Mouse (Mus musculus): Measurements from ENCODE around the gene Mlst8.

DNA sequence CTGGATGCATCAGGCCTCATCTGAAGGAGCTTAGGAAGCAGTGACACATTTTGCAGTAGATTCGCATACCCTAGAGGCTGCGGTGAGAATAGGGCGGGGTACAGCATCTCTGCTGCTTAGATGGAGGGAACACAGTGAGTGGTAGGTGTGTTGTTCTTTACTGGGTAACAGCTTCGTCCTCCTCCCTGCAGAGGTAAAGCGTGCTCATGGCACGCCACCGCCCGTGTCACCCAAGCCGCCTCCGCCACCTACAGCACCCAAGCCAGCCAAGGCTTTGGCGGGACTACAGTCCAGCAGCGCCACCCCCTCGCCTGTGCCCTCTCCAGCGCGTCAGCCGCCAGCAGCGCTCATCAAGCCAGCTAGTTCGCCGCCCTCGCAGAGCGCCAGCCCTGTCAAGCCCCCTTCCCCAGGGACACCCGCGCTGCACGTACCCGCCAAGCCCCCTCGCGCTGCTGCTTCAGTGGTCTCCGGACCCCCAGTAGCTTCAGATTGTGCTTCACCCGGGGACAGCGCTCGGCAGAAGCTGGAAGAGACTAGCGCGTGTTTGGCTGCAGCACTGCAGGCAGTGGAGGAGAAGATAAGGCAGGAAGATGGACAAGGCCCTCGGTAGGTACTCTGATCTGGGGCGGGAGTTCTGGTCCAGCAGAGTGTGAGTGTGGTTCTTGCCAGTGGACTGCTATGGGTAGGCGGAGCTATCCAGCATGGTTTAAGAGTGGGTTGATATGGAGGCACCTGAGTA lies 27.6 kb upstream of the Mlst8 start:
- TF ChIP-seq CTCF (IDR thresholded peaks at IDR 0.05; ENCODE audit: low read depth, low read length) (no peak), GATA1 (IDR thresholded peaks at IDR 0.05; ENCODE audit: borderline replicate concordance, low read length) (no peak), TAL1 (conservative IDR thresholded peaks at IDR 0.05; ENCODE audit: low read depth, low read length) (no peak)
